Mouse (Mus musculus): ENCODE measurements at regions not wholly inside any gene's neighbourhood (a gene's known extent, or its start where the extent isn't known, plus 50 kb on each side); places are given as distances from the start of the nearest gene placed in this dataset.

DNA sequence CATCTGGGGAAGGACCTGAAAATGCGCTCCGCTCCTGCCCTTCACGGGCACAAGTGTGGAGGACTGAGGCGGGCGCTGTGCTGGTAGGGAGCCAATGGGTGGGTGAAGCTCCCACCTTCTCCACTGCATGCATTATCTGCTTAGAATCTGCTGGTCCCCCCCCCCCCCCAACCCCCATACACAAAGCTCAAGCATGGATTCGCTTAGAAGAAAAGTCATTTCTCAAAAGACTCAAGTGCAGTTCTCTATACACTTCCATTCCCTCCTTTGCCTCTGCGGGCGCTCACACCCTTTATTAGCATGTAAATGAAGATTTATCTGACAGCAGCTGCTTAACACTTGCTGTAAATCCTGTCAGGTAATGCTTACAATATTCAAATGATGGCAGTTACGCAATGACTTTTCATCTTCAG is 230.4 kb downstream of the Kcnj2 start:
- ATAC-seq (ENCODE audit: low read depth): no peak
- Histone ChIP-seq H3K9ac (ENCODE audit: low read depth, low read length) (no peak overlapping the region), H3K27ac (ENCODE audit: low read length) (no peak overlapping the region), H3K9me3 (replicated peaks; ENCODE audit: control insufficient read depth, low read length) (no peaks in the 10 kb centered on the region; the same call in 1 of the 2 replicates), H3K4me1 (ENCODE audit: control insufficient read depth, low read depth, low read length) (no peaks in the 10 kb centered on the region), H3K36me3 (ENCODE audit: control insufficient read depth, insufficient read depth) (no peaks in the 10 kb centered on the region), H3K4me2 (ENCODE audit: low read depth, low read length) (no peak overlapping the region), H3K27me3 (ENCODE audit: control insufficient read depth, insufficient read depth, low read depth, low read length) (no peaks in the 10 kb centered on the region), H3K4me3 (ENCODE audit: low read depth, low read length) (no peak overlapping the region)
- 39% methylated on average over 9 of the region's 9 CpGs for WGBS (ENCODE audit: insufficient replicate concordance)

DNA sequence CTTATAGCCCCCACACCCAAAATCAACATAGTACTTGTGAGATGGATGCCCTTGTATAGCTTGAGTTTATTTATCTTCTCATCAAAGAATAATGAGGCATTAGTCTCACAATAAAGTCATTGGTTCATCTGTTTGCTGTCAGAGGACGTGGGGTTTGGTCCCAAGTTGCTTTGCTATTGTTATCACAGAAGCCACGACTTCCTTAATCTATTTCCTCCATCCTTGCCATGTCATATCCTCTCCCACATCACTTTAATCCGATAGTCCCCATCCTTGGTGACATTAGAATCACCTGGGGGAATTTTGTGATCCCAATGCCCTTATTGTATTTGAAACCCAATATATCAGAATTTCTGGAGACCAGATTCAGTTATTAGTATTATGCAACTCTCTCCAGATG is 246.8 kb downstream of the Kcnj2 start:
- Histone ChIP-seq H3K4me3 (ENCODE audit: low read depth, low read length) (no peak overlapping the region), H3K36me3 (ENCODE audit: control insufficient read depth, insufficient read depth) (no peaks in the 10 kb centered on the region), H3K9me3 (replicated peaks; ENCODE audit: control insufficient read depth, low read length) (no peaks in the 10 kb centered on the region), H3K27ac (ENCODE audit: low read length) (no peak overlapping the region), H3K4me2 (ENCODE audit: low read depth, low read length) (no peak overlapping the region), H3K9ac (ENCODE audit: low read depth, low read length) (no peak overlapping the region), H3K4me1 (ENCODE audit: control insufficient read depth, low read depth, low read length) (no peaks in the 10 kb centered on the region), H3K27me3 (ENCODE audit: control insufficient read depth, insufficient read depth, low read depth, low read length) (no peaks in the 10 kb centered on the region)
- 7% methylated on average over 3 of the region's 3 CpGs for WGBS (ENCODE audit: insufficient replicate concordance)
- no peak for ATAC-seq (ENCODE audit: low read depth)

DNA sequence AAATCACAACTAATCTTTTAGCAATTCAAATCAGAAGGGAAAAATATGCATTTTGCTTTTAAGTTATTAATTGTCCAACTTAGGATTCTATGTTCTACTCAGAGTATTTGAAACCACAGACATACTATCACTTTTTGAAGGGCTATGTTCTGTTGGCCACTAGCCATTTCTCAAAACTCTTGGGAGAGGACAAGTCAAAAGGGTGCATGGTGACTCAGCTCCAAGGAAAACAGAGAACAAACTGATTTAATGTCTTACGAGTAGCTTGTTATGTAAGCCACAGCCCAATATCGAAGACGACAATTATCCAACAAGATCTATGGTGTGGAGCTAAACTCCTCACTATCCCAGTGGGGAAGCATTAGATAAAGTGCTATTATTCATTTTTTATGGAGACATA is 247.6 kb downstream of the Kcnj2 start:
- Histone ChIP-seq H3K36me3 (ENCODE audit: control insufficient read depth, insufficient read depth) (no peaks in the 10 kb centered on the region), H3K9ac (ENCODE audit: low read depth, low read length) (no peak overlapping the region), H3K4me1 (ENCODE audit: control insufficient read depth, low read depth, low read length) (no peaks in the 10 kb centered on the region), H3K27me3 (ENCODE audit: control insufficient read depth, insufficient read depth, low read depth, low read length) (no peaks in the 10 kb centered on the region), H3K27ac (ENCODE audit: low read length) (no peak overlapping the region), H3K4me3 (ENCODE audit: low read depth, low read length) (no peak overlapping the region), H3K4me2 (ENCODE audit: low read depth, low read length) (no peak overlapping the region), H3K9me3 (replicated peaks; ENCODE audit: control insufficient read depth, low read length) (no peaks in the 10 kb centered on the region)
- WGBS (ENCODE audit: insufficient replicate concordance): 54% methylated on average over 3 of the region's 3 CpGs
- ATAC-seq (ENCODE audit: low read depth): no peak

DNA sequence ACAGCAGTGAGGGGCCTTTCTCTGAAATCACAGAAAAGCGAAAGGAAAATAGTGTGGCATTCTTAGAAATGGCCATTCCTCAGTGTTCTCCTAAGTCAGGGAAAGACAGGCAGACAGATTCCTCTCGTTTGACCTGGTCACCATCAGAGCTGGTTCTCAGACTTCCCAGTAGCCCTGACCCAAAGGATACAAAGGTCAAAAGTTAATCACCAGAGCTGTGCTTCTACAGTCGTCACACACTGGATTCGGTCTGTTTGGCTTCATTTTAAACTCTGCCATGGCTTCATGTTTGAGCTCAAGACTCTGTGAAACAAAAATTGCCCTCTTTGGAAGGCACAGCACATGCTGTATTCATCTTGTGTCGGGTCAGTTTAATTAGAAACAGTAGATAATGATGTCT is 255.6 kb downstream of the Kcnj2 start:
- Histone ChIP-seq H3K4me1 (ENCODE audit: control insufficient read depth, low read depth, low read length) (no peaks in the 10 kb centered on the region), H3K27me3 (ENCODE audit: control insufficient read depth, insufficient read depth, low read depth, low read length) (no peaks in the 10 kb centered on the region), H3K4me2 (ENCODE audit: low read depth, low read length) (no peak overlapping the region), H3K36me3 (ENCODE audit: control insufficient read depth, insufficient read depth) (no peaks in the 10 kb centered on the region), H3K27ac (ENCODE audit: low read length) (no peak overlapping the region), H3K9ac (ENCODE audit: low read depth, low read length) (no peak overlapping the region), H3K9me3 (replicated peaks; ENCODE audit: control insufficient read depth, low read length) (no peaks in the 10 kb centered on the region), H3K4me3 (ENCODE audit: low read depth, low read length) (no peak overlapping the region)
- no peak for ATAC-seq (ENCODE audit: low read depth)
- WGBS (ENCODE audit: insufficient replicate concordance): 48% methylated on average over 5 of the region's 5 CpGs

DNA sequence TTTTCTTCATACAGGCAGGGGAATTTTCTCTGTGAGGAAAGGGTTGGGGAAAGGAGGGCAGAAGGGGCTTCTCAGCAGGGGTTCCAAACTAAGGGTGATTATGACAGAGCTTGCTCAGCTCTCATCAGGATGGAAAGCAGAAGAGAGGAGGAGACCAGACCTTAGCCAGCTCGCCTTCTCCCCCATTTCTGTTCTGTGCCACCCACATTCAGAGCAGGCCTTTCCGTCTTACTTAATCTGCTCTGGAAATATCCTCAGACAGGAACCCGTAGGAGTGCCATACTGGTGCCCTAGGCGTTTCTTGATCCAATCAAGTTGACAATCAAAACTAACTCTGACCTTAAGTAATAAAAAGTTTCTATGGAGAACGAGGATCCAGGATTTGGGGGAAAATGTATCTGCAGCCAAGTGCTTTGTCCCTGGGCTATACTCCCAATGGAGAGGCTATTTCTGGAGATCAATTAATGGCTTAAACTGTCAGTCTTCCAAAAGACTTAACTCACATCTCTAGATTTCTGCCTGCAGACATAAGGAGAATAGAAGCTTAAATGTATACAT is 258.6 kb downstream of the Kcnj2 start:
- Histone ChIP-seq H3K27me3 (ENCODE audit: control insufficient read depth, insufficient read depth, low read depth, low read length) (no peaks in the 10 kb centered on the region), H3K4me1 (ENCODE audit: control insufficient read depth, low read depth, low read length) (no peaks in the 10 kb centered on the region), H3K4me2 (ENCODE audit: low read depth, low read length) (no peak overlapping the region), H3K36me3 (ENCODE audit: control insufficient read depth, insufficient read depth) (no peaks in the 10 kb centered on the region), H3K9me3 (replicated peaks; ENCODE audit: control insufficient read depth, low read length) (no peaks in the 10 kb centered on the region; the same call in 1 of the 2 replicates), H3K4me3 (ENCODE audit: low read depth, low read length) (no peak overlapping the region), H3K9ac (ENCODE audit: low read depth, low read length) (no peak overlapping the region), H3K27ac (ENCODE audit: low read length) (no peak overlapping the region)
- 64% methylated on average over 5 of the region's 5 CpGs for WGBS (ENCODE audit: insufficient replicate concordance)
- no peak for ATAC-seq (ENCODE audit: low read depth)

DNA sequence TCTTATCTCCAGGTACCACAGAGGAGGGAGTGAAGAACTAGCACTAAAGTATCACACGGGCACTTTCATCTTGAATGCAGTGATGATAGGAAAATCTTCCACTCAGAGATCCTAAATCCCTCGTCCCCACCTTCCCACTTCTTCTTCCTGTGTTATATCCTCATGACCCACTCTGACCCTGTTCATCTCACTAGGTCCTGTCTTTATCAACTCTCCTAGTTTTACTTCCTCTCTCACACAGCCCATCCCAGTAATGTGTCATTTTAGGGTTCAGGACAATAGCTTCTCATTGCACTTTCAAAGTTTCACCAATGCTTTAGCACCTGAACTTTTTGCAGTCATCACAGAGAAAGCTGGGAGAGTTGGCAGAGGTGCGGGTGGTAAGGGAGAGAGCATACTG is 261.0 kb downstream of the Kcnj2 start:
- Histone ChIP-seq H3K4me2 (ENCODE audit: low read depth, low read length) (no peak overlapping the region), H3K27me3 (ENCODE audit: control insufficient read depth, insufficient read depth, low read depth, low read length) (no peaks in the 10 kb centered on the region), H3K4me1 (ENCODE audit: control insufficient read depth, low read depth, low read length) (no peaks in the 10 kb centered on the region), H3K27ac (ENCODE audit: low read length) (no peak overlapping the region), H3K9me3 (replicated peaks; ENCODE audit: control insufficient read depth, low read length) (no peaks in the 10 kb centered on the region; the same call in 1 of the 2 replicates), H3K4me3 (ENCODE audit: low read depth, low read length) (no peak overlapping the region), H3K9ac (ENCODE audit: low read depth, low read length) (no peak overlapping the region), H3K36me3 (ENCODE audit: control insufficient read depth, insufficient read depth) (no peaks in the 10 kb centered on the region)
- no peak for ATAC-seq (ENCODE audit: low read depth)
- 35% methylated on average over 3 of the region's 3 CpGs for WGBS (ENCODE audit: insufficient replicate concordance)

DNA sequence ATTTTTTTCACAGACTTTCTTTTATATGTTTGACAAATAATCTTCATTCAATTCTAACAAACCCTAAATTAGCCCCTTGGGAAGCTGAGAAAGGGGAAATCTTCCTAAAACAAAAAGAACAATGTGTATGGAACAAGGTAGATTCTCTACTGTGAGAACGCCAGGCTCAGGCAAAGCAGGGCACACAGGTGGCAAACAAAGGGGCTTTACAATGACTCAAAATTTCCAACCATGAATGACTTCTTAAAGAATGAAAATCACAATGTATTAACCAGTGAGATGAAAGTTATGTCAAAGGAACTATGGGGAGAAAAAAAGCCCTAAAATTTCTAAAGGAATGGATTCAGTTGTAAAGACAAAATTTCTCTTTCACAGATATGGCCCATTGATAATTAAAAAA is 262.3 kb downstream of the Kcnj2 start:
- H3K27ac ChIP-seq (ENCODE audit: low read length): no peak overlapping the region
- no peaks in the 10 kb centered on the region; the same call in 1 of the 2 replicates for H3K9me3 ChIP-seq (replicated peaks; ENCODE audit: control insufficient read depth, low read length)
- H3K27me3 ChIP-seq (ENCODE audit: control insufficient read depth, insufficient read depth, low read depth, low read length): no peaks in the 10 kb centered on the region
- no peak for ATAC-seq (ENCODE audit: low read depth)
- 53% methylated on average over 1 of the region's 1 CpGs for WGBS (ENCODE audit: insufficient replicate concordance)
- no peak overlapping the region for H3K4me3 ChIP-seq (ENCODE audit: low read depth, low read length)
- no peaks in the 10 kb centered on the region for H3K36me3 ChIP-seq (ENCODE audit: control insufficient read depth, insufficient read depth)
- no peak overlapping the region for H3K4me2 ChIP-seq (ENCODE audit: low read depth, low read length)
- no peaks in the 10 kb centered on the region for H3K4me1 ChIP-seq (ENCODE audit: control insufficient read depth, low read depth, low read length)
- H3K9ac ChIP-seq (ENCODE audit: low read depth, low read length): no peak overlapping the region

DNA sequence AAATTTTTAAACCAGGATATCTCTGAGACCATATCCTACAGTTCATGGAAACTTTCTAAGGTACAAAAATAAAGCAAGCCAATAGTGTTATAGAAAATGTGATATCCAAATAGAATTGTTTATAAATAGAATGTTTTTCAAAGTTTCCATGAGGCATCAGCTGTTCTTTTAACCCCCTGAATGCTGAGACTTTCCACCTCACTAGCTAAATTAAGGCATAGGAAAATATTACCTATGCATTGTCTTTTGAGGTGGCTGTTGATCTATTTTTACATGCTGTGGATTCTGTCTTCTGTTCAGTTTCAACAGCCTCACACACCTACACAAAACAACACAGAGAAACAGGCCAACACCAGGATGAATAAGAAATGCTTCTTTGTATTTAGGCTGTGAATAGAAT is 265.6 kb downstream of the Kcnj2 start:
- H3K27ac ChIP-seq (ENCODE audit: low read length): no peak overlapping the region
- no peak overlapping the region for H3K4me3 ChIP-seq (ENCODE audit: low read depth, low read length)
- no peak overlapping the region for H3K9ac ChIP-seq (ENCODE audit: low read depth, low read length)
- no peaks in the 10 kb centered on the region for H3K36me3 ChIP-seq (ENCODE audit: control insufficient read depth, insufficient read depth)
- H3K9me3 ChIP-seq (replicated peaks; ENCODE audit: control insufficient read depth, low read length): no peaks in the 10 kb centered on the region; the same call in 1 of the 2 replicates
- no peaks in the 10 kb centered on the region for H3K27me3 ChIP-seq (ENCODE audit: control insufficient read depth, insufficient read depth, low read depth, low read length)
- H3K4me1 ChIP-seq (ENCODE audit: control insufficient read depth, low read depth, low read length): no peaks in the 10 kb centered on the region
- ATAC-seq (ENCODE audit: low read depth): no peak
- H3K4me2 ChIP-seq (ENCODE audit: low read depth, low read length): no peak overlapping the region

DNA sequence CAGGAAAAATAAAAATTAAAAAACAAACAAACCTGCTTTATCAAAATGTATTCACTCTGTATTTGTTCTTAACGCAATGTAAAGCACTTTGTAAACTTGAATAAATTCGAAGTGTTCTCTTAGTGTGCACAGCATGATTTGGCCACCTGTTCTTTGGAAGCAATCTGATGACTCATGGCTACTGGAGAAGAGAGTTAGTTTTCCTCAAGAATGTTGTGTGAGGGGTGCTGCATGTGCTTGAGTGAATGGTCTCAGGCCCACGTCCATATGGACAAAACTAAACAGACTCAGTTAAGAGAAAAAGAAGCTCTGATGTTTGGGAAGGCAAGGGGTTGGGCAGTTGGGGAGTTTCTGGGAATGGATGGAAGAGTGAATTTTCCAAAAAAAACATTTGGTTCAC is 267.1 kb downstream of the Kcnj2 start:
- no peaks in the 10 kb centered on the region; the same call in 1 of the 2 replicates for H3K9me3 ChIP-seq (replicated peaks; ENCODE audit: control insufficient read depth, low read length)
- no peak for ATAC-seq (ENCODE audit: low read depth)
- 61% methylated on average over 3 of the region's 3 CpGs for WGBS (ENCODE audit: insufficient replicate concordance)
- no peaks in the 10 kb centered on the region for H3K4me1 ChIP-seq (ENCODE audit: control insufficient read depth, low read depth, low read length)
- H3K27ac ChIP-seq (ENCODE audit: low read length): no peak overlapping the region
- H3K27me3 ChIP-seq (ENCODE audit: control insufficient read depth, insufficient read depth, low read depth, low read length): no peaks in the 10 kb centered on the region
- no peaks in the 10 kb centered on the region for H3K36me3 ChIP-seq (ENCODE audit: control insufficient read depth, insufficient read depth)
- no peak overlapping the region for H3K4me3 ChIP-seq (ENCODE audit: low read depth, low read length)
- H3K4me2 ChIP-seq (ENCODE audit: low read depth, low read length): no peak overlapping the region
- no peak overlapping the region for H3K9ac ChIP-seq (ENCODE audit: low read depth, low read length)
